Mouse (Mus musculus): Measurements from ENCODE around the gene Skor1.

DNA sequence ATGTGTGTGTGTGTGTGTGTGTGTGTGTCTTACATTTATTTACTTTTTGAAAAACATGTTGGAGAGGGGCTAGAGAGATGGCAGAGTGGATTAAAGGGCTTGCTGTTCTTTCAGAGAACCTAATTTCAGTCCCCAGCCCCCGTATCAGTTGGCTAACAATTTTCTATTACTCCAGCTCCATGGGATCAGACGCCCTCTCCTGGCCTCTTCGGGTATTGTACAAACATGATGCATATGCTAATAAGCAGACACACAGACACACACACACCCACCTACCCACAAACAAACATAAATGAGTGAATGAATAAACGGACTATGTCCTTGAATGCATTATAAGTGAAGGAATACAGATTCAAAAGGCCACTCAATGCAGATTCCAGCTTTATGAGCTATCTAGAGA lies 49.4 kb downstream of the Skor1 start:
- no peak for TF ChIP-seq POLR2A (IDR thresholded peaks at IDR 0.05; ENCODE audit: borderline replicate concordance, low read depth, low read length)
- TF ChIP-seq CTCF (IDR thresholded peaks at IDR 0.05; ENCODE audit: low read depth, low read length) = no peak

All from bone marrow macrophage, adult 2 months (primary cell).